Mouse (Mus musculus): ENCODE measurements around the gene Commd4.
"Not testable (repeated sequence)": the region's sequence is repeated elsewhere in the genome, so short reads cannot be mapped to it uniquely, and the experiment has no call there.

Gene Commd4

DNA sequence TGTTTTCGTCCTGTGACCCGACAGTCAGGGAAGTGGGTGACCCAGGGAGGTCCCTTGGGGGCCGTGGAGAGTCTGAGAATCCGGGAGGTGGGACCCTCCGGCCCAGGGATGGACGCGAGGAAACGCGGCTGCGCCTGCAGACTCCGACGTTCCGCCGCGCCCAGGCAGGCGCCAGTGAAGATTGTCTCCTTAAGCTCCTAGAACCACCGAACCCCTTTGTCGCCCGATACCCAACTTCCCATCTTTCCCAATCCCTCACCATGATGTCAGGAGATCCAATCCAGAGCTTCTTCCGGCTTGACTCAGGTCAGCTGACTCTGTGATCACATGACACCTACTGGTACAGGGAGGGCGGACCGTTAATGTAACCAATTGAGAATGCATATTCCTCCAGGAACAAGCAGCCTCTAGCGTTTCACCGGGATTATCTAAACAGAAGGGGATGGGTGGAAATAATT, at the start of gene Commd4:
TSS of gene Commd4 (minus strand) at position 319 of the 458 bp plus-strand sequence.
- peak; percentile 63 for DNase-seq (ENCODE audit: extremely low read depth, low read depth, low spot score)

GRCm38 (mm10) chr9:57206896-57207295, 48.8 kb upstream of the Commd4 start:
- no peak for DNase-seq (ENCODE audit: extremely low read depth, low read depth, low spot score)

- DNase-seq (ENCODE audit: extremely low read depth, low read depth, low spot score), result not testable (repeated sequence)
Measured at GRCm38 (mm10) chr9:57203571-57203970, 45.4 kb upstream of the Commd4 start.

- no peak for DNase-seq (ENCODE audit: extremely low read depth, low read depth, low spot score)
Measured at GRCm38 (mm10) chr9:57202981-57203380, 44.9 kb upstream of the Commd4 start.

DNA sequence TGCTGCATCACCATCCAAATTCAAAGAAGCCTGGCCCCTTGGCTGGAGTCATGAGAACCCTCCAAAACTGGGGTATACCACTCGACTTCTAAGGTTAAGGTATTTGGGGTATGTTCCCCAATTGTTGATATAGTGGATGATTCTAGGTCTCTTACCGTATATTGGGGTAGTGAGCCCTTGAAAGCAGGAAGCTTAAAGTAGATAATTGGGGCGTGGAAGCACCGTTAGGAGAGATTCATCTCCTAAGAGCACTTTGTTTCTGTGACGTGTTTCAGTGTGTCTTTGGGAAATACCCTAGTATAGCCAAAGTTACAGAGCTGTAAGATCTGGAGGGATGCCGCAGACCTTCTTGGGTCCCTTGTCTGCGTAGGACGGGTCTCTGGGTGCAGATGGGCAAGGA, 39.3 kb upstream of the Commd4 start:
- no peak for DNase-seq (ENCODE audit: extremely low read depth, low read depth, low spot score)

GRCm38 (mm10) chr9:57196708-57197107, 38.6 kb upstream of the Commd4 start:
- no peak for DNase-seq (ENCODE audit: extremely low read depth, low read depth, low spot score)

- DNase-seq (ENCODE audit: extremely low read depth, low read depth, low spot score), result no peak
Measured at GRCm38 (mm10) chr9:57168411-57168810, 10.3 kb upstream of the Commd4 start.

GRCm38 (mm10) chr9:57166173-57166572, 8.0 kb upstream of the Commd4 start:
- DNase-seq (ENCODE audit: extremely low read depth, low read depth, low spot score), result no peak

- DNase-seq (ENCODE audit: extremely low read depth, low read depth, low spot score), result no peak
Measured at GRCm38 (mm10) chr9:57163137-57163536, 5.0 kb upstream of the Commd4 start.

DNA sequence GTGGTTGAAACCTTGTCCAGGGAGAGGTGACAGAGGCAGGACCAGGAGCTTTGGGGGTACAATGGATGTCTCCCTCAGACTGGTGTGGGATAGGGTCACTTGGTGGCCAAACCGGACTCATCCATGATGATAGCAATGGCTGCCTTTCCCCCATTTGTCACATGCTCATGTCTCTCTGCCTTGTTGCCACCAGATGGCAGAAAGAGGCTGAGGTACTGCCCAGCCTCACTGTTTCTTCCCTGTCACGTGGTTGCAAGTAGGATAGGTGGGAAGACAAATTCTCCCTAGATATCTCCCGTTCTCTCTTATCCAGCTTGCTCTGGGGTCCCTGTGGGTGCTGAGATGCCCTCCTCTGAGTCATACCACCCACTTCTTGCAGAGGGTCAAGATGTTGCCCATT, 4.4 kb upstream of the Commd4 start:
- DNase-seq (ENCODE audit: extremely low read depth, low read depth, low spot score), result no peak

DNA sequence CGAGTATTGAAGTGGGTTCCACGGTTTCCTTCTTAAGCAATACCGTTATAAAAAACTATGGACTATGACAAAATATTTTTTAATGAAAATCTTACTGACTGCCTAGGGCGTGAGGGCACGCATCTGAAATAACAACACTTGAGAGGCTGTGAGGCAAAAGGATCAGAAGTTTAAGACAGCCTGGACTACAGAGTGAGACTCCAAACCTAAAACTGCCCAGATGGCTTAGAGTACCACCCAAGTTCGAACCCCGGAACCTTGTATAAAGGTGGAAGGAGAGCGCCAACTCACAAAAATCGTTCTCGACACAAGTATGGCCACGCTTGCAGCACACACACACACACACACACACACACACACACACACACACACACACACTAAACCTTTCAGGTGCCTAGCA, 375 bp upstream of the Commd4 start:
- no peak for DNase-seq (ENCODE audit: extremely low read depth, low read depth, low spot score)

GRCm38 (mm10) chr9:57157499-57157898, 632 bp downstream of the Commd4 start:
- no peak for DNase-seq (ENCODE audit: extremely low read depth, low read depth, low spot score)

DNA sequence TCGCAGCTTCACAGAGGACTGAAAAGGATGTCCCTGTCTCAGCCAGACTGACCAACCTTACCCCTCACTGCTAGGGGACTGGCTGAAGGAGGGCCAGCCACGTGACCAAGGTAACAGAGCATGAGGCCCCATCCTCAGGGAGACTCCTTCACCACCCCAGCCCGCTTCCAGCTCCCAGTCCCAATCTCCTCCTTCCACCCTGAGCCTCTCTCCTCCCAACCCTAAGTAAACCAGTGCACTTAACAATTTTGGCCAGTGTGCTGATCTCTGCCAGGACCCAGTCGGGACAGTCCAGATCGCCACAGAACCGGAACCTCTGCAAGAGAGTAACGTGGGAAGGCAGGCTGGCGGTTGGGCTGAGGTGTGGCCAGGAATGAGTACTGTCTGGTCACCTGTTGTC, 1.3 kb downstream of the Commd4 start:
- no peak for DNase-seq (ENCODE audit: extremely low read depth, low read depth, low spot score)

GRCm38 (mm10) chr9:57156383-57156782, 1.7 kb downstream of the Commd4 start:
- no peak for DNase-seq (ENCODE audit: extremely low read depth, low read depth, low spot score)

DNA sequence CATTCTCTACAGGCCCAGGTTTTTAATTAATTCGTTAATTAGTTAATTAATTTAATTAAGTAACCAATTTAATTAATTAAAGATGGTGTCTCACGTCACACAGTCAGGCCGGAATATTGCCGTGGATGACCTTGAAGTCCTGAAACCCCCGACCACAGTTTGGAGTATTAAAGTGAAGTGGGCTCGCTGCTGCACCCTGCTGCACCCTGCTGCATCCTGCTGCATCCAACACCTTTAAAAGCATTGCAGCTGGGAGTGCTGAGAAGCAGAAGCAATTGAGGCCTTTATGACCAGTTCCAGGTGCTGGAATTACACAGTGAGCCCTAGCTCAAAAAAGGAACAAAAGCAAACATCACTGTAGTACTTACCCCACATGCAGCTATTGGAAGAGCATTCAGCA, 5.8 kb downstream of the Commd4 start:
- no peak for DNase-seq (ENCODE audit: extremely low read depth, low read depth, low spot score)

DNA sequence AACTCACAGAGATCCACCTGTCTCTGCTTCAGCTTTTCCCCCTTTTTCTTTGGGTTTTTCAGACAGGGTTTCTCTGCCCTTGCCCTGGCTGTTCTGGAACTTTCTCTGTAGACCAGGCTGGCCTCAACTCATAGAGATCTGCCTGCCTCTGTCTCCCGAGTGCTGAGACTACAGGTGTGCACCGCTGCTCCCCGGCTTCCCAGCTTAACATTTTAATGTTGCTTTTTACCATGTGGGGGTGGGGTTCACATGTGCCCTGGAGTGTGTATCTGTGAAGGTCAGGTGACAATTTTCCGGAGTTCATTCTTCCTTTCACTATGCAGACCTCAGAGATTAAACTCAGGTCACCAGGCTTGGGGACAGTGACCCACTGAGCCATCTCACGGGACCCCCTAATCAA, 7.9 kb downstream of the Commd4 start:
- no peak for DNase-seq (ENCODE audit: extremely low read depth, low read depth, low spot score)

GRCm38 (mm10) chr9:57149021-57149420, 9.1 kb downstream of the Commd4 start:
- no peak for DNase-seq (ENCODE audit: extremely low read depth, low read depth, low spot score)

DNA sequence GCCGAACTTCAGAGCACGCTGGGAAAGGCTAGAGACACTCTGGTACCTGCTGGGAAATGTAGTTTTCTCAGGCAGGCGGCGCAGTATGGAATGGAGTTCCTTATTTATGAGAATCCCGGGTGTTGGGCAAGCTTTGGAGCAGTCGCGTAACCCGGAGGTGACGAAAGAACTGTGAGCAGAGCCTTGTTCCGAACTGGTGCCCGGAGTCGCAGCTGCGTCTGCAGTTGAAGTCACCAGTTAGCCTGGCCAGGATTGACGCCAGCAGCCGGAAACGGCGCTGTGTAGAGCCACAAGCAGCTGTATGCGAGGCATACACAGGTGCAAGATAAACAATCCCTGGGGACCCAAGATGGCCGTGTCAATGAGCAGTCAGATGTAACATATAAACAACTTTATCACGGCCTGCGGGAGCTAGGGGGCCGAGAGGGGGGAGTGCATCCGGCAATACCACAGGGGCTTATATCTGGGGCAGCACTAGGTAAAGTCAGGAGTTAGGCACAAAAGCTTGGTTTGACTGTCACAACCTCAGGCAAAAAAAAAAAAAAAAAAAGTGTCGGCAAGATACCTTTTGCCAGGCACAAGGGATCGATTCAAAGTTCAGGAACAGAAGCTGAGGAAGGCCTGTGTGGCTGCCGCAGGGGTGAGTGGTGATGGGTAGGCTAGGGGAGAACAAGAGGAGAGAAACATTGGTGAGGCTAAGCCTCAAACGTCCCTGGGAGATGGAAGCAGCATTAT, 9.8 kb downstream of the Commd4 start, which contains the start of gene Neil1:
TSS of gene Neil1 (minus strand) at position 162 of the 735 bp plus-strand sequence.
- DNase-seq (ENCODE audit: extremely low read depth, low read depth, low spot score), result peak; percentile 85

GRCm38 (mm10) chr9:57147205-57148143, 10.7 kb downstream of the Commd4 start:
- DNase-seq (ENCODE audit: extremely low read depth, low read depth, low spot score), result no peak

DNA sequence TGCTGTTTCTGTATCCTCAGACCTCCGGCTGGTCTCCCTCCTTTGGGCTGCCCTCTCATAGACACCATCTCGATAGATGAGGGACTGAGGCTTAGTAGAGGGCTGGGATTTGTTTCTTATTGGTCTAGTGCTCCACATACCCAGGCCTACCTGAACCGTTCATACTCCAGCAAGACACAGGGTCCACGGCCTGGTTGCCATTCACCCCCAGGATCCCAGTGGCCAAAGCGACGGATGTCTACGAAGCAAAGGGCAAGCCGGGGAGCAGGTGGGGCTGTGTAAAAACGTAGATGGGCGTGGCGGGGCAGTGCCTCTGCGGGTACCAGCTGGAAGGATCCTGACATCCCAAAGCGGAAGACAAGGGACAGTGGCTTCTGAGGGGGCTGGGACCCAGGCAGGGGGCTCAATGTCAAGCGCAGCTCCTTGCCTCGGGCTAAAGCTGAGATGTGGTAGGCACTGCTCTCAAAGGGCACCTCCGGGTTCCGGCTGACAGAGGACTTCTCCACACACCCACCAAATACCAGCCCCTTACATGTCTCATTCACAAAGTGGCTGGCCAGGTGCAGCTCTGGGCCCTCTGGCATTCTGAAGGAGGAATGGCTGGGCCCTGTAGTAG, 11.6 kb downstream of the Commd4 start:
- DNase-seq (ENCODE audit: extremely low read depth, low read depth, low spot score), result no peak

DNA sequence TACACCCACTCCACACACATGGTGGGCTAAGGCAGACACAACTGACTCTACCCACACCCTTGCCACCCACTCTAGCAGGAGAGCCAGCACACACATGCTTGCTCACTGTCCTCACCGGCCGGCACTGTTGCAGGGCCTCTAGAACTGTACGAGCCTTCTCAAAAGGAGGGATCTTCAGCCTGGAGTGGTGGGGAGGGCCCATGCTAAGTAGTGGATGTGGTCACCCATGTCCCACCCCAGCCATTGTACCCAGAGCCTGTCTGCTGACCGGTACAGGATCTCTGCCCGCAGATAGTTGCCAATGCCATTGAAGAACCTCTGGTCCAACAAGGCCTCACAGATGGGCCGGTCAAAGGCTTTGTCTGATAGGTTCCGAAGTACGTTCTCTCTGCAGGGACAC, 13.3 kb downstream of the Commd4 start:
- DNase-seq (ENCODE audit: extremely low read depth, low read depth, low spot score), result no peak

All from fat pad, adult 2 months (tissue).